Mouse (Mus musculus) right cerebral cortex, postnatal 36 days (tissue): ENCODE results near the gene Zzz3.

Source experiments
- DNase-seq, 2 experiments: peaks; one replicate each; pipeline ENCODE4 v3.0.0; 2022; ENCODE audit warnings: low spot score in 2 of 2, mixed read lengths in 1 of 2

Zzz3 gene

GRCm38 (mm10) chr3:152466849-152467248 is 71.6 kb downstream of the Zzz3 start:
- no peak for DNase-seq

DNA sequence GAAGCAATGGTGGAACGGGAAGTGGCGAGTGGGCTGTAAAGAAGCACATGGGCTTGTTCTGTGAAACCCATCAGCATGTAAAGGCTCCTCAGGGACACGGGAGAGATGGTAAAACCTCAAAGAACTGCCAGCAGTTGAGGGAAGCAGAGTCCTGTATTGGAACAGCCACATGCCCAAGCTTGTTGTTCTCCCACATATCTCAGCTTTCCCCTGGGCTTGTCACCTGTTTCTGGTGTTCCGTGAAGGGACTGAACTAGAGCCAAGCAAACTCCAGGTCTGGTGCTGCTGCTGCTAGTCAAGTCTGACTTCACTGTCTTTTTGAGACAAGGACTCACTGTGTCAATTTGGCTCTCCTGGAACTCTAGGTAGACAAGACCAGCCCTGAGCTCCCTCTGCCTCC is 72.0 kb downstream of the Zzz3 start:
- DNase-seq = no peak

DNA sequence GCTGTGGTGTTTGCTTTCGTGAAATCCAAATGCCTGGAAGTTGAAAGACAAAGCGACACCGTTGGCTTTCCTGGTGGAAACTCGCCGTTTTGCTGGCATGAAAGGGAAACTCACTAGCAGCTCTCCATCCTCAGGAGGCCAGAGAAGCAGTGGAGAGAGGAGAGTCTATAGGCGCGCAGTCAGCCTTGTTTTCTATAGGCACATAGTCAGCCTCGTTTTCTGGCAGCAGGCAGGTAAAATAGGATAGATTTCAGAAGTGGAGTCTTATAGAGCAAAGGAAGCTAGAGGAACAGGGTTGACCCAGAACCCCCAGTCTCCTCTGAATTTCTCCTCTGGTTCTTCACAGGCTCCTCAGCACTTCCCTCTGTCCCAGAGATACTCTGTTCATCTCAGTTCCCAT is 72.8 kb downstream of the Zzz3 start:
- no peak for DNase-seq

GRCm38 (mm10) chr3:152468569-152469041 is 73.3 kb downstream of the Zzz3 start:
- no peak for DNase-seq

GRCm38 (mm10) chr3:152469423-152470200 is 74.3 kb downstream of the Zzz3 start:
- no peak for DNase-seq

DNA sequence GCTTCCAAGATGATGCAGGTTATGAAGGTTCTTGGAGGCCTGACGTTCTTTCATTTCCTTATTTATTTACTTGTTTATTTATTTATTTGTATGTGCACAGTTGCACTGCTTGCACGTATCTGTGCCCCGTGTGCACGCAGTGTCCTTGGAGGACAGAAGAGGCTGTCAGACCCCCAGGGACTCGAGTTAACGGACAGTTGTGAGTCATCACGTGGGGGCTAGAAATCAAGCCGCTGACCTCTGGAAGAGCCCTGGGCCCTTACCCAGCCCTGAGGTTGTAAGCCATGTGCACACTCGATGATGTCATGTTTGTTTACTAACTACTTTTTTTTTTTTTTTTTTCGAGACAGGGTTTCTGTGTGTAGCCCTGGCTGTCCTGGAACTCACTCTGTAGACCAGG is 75.1 kb downstream of the Zzz3 start:
- no peak for DNase-seq

DNA sequence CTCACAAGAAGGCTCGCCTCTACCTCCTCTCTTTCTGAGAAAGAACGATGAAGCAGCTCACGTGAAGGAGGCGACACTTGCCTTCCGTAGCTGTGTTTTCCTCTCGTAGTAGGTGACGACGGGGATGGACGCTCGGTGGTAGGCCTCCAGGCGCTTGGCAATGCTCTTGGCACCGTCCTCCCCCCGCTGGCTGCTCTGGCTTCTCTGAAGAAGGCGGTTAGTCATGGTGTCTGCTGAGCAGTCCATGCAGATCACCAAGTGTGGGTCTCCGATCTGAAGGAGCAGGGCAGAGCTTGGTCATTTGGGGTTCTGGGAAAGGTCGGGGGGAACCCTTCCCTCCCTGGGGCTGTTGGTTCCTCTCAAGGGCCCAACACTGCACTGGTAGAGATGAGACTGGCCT is 77.4 kb downstream of the Zzz3 start:
- DNase-seq = no peak

DNA sequence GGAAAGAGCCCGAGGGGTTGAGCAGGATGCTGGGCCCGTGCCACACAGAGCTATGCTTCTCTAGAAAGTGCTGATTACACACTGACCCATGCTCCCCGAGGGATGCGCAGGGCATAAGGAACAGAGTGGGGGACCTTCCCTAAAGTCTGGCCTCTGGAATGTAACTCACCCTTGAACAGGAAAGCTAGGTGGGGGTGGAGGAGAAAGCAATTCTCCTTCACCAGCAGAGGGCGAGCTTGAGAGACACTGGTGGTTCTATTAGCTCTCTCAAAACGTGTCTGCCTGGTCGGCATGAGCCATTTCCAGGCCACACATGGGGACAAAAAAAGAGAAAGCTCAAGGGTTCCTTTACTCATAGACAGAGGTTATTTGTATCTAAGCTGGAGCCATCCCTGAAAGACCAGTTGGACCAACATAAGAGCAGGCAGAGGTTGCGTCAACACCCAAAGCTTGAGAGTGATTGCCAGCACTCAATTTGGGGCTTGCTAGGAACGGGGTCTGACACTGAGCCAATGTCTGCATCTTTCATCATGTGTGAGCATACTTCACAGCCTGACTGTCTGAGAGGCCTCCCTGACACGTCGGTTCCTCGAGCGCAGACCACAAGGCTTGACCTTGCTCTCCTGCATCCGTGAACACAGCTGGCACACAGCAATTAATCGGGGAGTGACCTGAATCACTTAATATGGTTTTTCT is 79.5 kb downstream of the Zzz3 start:
- no peak for DNase-seq

DNA sequence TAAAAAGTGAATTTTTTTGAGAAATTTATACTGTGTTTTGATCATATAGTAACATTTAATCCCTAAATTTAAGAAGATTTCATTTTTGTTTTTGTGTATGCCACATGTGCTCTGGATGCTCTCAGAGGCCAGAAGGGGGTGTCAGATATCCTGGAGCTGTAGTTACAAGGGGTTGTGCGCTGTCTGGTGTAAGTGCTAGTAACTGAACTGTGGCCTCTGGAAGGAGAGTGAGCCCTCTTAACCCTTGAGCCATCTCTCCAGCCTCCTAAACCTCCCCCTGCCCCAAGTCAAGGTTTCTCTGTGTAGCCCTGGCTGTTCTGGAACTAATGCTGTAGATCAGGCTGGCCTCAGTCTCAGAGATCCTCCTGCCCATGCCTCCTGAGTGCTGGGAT is 80.0 kb downstream of the Zzz3 start:
- no peak for DNase-seq

DNA sequence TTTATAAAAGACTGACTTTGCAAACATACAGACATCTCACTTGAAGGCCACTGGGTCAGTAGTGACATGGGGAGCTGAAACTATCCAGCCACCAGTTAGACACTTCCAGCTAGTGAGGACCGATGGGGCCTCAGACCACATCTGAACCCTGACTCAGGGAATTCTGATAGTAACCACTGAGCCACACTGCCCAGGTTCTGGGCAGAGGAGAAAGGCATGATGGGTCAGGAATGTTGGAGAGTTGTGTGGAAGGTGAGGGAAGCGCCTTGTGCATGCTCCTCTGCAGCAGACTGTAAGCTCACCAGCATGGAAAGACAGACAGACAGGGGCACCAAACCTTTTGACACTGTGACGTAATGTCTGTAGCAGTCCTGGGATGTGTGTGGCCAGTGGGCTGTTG is 80.6 kb downstream of the Zzz3 start:
- DNase-seq = no peak

DNA sequence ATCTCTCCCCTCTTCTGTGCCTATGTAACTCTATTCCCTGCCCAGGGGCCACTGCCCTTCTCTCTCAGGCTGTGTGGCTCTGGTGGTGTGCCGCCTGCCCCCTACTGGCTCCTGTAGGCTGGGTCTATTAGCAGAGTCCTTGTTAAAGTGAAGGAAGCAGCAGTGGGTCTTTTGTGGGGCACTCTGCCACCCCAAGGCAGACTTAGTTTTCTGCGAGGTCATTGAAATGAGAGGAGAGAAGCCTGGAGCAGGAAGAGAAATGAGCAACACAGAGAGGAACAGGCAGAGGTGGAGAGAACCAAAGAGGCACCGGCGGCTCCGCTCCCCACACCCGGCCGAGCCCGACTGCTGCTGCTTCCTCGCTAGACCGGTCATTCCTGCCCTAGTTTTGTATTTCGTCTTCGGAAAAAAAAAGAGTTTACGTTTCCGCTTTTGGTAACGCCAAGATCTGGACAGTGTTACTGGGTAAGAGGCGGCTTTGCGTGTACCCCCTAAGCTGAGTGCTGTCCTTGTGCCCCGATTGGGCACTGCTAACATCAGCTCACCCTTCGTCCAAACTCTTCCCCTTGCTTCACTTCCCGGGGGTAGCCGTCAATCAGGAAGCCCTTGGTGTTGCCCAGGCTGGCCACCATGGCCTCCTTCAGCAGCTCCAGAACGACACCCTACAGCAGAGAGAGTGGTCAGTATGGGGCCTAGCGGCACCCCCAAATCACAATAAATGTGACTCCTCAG is 82.7 kb downstream of the Zzz3 start:
- DNase-seq = peak in 1 of 2 experiments; percentile 54

GRCm38 (mm10) chr3:152478599-152479435 is 83.5 kb downstream of the Zzz3 start:
- no peak for DNase-seq

DNA sequence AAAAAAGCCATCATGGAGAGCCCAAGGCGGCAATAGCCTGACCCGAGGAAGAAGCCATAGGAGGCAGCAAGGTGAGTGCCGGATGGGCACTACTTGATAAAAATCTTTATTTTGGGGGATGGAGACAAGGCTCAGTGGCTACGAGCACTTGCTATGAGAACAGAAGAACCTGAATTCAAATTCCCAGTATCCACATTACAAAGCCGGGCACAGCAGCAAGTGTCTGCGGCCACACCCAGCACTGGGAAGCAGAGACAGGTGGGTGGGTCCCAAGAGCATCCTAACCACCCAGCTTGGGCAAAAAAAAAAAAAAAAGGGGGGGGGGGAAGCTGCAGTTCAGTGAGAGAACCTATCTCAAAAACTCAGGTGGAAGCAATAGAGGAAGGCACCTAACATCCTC is 85.1 kb downstream of the Zzz3 start:
- DNase-seq = no peak

DNA sequence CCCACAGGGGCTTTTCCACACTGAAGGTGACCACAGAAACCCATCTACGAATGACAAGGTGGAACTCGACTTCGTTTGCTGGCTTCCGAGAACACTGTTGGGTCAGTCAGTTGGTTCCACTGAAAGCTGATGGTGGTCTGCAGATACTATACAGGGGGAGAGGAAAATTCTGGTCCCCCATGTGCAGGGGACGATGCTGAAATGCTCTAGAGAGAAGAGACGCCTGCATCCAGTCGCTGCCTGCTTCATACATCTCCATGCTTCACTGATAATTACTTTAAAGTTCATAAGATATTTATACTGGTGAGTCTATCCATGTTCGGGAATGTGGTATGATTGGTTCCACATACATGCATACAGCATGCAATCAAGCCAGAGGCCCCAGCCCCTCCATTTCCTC is 86.9 kb downstream of the Zzz3 start:
- no peak for DNase-seq

- DNase-seq = no peak
Observed at GRCm38 (mm10) chr3:152483800-152484199, 88.5 kb downstream of the Zzz3 start.

DNA sequence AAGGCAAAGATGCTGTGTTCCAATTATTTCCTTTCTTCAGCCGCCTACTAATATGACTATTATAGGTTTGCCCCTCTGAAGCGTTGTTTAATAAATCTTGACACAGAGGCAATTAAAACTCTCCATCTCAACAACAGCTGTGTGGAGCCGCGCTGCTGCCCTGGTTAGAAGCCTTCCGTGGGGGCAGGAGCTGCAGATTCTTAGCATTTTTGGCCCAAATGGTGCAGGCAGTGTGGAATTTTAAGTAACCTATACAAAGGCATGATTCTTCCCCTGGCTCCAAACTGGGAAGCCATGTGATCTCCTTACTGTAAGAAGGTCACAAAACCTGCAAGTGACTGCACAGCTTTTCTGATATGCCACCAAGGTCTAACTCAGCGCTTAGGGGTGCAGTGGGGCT is 88.9 kb downstream of the Zzz3 start:
- DNase-seq = peak in 1 of 2 experiments; percentile 44

DNA sequence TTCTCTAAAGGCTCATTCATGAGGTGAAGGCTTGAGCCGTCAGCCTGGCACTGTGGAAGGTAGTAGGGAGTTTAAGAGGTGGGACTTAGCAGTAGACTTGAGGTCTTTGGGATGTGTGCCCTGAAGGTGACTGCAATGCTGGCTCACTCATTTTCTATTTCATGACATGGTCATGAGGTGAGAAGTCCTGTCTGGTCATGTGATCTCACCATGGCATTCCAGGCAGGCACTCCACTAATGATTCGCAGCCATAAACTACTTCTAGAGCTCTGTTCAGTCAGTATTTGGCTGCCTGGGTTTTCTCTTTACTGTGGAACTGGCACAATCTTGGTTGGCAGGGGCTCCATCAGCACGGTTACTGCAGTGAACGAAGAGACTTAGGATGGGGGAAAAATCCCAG is 93.7 kb downstream of the Zzz3 start:
- DNase-seq = no peak

- DNase-seq = no peak
Observed at GRCm38 (mm10) chr3:152490423-152490822, 95.2 kb downstream of the Zzz3 start.

- DNase-seq = no peak
Observed at GRCm38 (mm10) chr3:152492241-152492640, 97.0 kb downstream of the Zzz3 start.

DNA sequence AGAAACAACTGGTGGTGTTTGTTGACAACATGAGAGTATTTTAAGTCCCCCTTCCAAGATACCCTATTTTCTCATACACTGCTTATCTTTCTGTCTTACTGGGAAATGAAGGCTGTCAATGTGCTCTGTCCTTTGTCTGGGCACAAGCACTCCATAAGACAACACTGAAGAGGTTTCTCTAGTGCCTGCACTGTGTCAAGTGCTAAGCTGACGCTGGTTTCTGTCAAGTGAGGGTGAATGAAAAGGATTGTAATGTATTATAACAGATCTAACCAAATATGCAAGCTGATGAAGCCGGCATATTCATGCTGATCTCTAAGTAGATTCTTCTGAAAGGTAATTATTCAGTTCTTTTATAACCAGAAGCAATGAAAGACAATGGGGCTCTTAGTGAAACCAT is 98.5 kb downstream of the Zzz3 start:
- DNase-seq = no peak

DNA sequence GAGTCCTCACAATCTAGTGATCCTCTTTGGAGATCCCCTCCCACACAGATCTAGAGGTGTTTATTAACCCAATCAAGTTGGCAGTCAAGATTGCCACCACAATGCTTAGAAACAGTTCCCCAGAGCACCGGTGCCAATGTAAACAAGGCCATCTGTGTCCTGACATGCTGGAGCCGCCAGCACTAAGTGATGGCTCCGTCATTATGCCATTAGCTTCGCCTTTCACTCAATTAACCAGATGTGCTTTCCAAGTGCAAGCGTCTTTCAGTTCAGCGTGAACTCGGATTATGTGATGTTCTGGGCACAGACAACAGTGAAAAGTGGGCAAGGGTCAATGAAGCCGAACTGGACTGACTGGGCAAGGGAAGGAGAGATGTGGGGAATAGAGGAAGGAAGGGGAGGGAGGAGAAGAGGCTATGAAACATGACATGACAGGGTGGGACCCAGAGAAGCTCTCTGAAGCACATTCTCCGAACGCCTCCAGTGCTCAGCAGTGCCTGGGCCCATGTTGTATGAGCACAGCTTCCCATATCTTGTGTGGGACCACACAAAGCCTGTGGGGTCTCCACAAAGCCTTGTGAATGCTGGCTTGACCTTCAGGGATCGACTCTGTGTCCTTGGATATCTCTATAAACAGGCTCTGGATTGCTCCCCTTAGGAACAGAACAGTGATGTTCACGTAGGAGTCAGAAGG is 99.5 kb downstream of the Zzz3 start:
- no peak for DNase-seq
